Mouse (Mus musculus): ENCODE measurements at regions not wholly inside any gene's neighbourhood (a gene's known extent, or its start where the extent isn't known, plus 50 kb on each side); places are given as distances from the start of the nearest gene placed in this dataset.

- DNase-seq (ENCODE audit: low read depth, low spot score) = no peak
Measured at GRCm38 (mm10) chr13:60237091-60237490, 59.9 kb upstream of the Gas1 start.

GRCm38 (mm10) chr13:60242447-60243109 lies 65.4 kb upstream of the Gas1 start:
- DNase-seq (ENCODE audit: low read depth, low spot score) = no peak

- DNase-seq (ENCODE audit: low read depth, low spot score) = no peak
Measured at GRCm38 (mm10) chr13:60243110-60243481, 65.9 kb upstream of the Gas1 start.

DNA sequence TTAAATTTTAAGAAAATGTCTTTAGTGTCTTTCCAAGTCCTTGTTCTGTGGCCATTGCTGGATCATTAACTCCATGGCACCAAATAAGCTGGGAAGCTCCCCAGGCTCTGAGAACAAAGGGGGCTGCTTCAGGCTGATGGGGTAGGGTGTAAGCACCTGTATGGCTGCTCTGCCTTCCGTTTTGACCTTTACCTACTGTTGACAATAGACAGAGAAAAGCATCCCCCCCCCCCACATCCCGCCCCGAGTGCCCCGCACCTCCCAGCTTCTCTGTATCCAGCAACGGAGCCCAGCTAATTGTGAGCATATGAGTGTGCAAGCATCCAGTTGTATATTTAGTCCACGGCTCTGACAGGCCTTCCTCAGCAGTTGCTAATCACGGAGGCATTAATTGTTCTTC lies 78.0 kb upstream of the Gas1 start:
- DNase-seq (ENCODE audit: low read depth, low spot score) = no peak

DNA sequence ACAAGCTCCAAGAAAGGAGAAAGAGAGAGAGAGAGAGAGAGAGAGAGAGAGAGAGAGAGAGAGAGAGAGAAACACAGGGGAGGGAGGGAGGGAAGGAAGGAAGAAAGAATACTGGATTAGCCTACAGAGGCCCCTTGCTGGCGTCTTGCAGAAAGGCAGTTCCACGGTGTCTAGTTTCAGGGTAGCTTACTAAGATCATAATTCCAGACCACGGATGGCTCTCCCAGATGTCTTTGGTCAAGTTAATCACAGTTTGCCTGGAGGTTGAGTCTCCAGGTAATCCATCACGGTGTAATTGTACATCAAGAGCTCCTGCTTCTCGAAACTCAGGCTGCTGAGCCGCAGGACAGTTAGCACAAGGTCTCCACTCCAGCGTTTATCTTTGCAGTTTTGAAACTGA lies 78.5 kb upstream of the Gas1 start:
- DNase-seq (ENCODE audit: low read depth, low spot score) = no peak

DNA sequence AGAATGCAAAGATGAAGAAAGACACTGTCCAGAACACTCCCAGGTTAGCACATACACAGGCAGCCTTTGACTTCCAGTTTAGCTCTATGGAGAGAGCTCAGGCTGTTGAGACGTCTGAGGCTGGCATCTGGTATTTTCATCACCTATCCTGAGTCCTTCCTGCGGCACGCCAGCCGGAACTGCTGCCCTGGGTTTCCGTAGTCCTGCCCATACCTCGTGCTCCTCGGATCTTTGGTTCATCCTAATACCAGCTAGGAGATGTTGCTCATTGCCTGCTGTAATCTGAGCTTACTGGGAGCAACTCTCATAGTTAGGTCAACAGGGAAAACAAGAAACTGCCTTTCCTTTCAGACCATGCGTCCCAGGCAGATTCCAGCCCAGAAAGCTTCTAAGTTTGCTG lies 79.8 kb upstream of the Gas1 start:
- no peak for DNase-seq (ENCODE audit: low read depth, low spot score)

DNA sequence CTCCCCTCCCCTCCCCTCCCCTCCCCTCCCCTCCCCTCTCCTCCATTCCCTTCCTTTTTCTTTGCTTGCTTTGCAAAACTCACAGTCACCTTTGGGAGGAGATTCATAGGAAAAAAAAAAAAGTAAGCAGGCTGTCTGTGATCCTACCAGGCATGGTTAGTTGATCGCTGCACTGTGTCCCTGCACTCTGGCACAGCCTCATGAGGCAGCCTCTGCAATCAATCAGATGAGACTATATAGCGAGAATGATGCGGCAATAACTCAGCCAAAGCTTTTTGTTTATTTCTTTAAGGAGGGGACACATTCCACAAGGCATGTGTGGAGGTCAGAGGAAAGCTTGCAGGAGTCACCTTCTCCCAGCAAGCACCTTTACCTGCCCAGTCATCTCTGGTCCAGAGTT lies 80.7 kb upstream of the Gas1 start:
- DNase-seq (ENCODE audit: low read depth, low spot score) = no peak

DNA sequence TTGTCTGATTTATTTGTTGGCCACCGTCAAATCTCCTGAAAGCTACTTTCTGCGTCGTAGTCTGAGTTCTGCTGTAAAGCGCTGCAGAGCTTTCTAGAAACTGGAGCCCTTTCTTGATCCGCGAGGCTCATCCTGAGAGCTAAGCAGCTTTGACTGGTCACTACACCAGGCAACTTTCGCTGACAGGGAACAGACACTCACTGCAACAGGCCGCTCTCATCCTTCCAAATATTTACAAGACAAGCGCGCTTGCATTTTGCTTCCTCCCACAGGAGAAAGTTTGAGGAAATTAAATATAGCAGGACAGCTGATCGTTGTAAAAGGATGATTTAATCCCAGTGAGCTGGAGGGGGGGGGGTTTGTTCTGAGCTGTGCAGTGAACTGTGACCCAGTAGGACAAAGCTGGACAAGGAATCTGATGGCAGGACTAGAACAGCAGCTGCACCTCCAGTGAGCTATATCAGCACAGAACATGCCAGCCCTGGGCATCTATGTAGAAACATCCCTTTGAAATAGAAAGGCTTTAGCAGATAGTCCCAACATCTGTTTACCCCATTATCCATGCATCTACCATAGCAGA lies 85.4 kb upstream of the Gas1 start:
- DNase-seq (ENCODE audit: low read depth, low spot score) = no peak

GRCm38 (mm10) chr13:60264504-60264903 lies 87.3 kb upstream of the Gas1 start:
- DNase-seq (ENCODE audit: low read depth, low spot score) = no peak

DNA sequence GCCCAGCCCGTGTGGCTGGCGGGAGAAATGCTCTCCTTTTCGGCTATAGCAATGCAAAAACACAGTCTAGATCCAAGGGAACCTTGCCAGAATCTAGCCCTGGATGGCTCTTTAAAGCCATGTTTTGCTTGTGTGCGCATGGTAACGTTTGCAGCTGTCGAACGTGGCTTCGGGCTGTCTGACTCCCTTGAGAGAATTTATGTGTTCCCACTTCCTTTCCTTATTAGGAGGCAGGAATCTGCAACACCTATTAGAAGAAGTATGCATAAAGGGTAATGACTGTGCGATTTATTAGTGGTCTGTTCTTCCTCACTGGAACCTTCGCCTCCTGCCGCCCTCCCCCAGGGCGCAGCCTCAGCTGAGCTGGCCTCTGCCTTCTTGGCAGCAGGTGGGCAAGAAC lies 90.4 kb upstream of the Gas1 start:
- peak; percentile 20 for DNase-seq (ENCODE audit: low read depth, low spot score)

DNA sequence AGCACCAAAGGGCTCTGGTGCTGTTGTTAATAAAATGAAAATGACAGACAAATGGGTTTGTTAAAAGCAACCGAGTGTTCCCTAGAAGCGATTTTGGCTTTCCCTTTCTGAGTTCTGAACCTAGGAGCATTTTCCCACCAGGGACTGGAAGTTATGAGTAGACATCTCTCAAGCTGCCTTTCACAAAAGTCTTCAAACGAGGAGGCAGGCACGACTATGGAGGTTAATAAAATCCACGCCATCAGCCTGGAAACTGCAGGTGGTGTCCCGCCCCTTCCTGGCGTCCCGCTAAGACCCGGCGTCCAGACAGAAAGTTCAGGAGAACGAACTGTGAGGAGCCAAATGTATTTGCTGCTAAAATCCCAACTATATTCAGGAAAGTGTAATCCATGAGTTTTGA lies 91.1 kb upstream of the Gas1 start:
- no peak for DNase-seq (ENCODE audit: low read depth, low spot score)

DNA sequence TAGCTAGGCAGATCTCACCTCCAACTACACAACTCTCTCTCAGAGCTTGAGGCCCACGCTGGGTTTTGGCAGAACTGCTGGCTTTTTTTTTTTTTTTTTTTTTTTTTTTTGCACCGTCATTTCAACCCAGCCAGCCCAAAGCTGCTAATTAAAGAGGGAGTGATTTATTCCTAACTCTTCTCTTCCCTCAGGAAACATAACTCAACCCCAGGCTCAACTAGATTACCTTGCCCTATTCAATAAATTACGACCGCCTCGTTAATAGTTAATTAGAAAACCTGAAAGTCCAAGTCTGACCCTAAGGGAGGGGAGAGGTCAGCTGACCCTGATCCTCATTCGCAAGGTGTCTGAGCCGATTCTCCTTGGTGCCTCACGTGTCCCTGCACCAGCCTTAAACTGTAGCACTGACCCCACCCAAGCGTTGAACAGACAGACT lies 92.3 kb upstream of the Gas1 start:
- peak; percentile 52 for DNase-seq (ENCODE audit: low read depth, low spot score)

DNA sequence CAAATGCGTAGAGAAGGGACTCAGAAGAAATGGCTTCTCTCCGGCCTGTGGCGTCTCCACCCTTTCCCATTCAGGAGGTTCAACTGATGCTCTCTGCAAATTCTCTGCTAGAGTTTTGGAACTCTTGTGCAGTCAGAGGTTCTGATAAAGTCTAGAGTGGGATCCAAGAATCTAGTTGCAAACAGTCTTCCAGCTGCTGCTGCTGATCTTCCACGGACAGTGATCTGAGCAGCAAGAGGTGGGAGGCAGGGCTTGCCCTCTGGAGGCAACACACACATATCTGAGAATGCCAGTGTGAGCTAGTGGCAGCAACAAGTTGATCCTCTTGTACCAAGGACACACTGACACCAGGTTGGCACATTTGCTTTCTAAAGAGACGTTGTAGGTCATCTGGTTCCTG lies 93.4 kb upstream of the Gas1 start:
- no peak for DNase-seq (ENCODE audit: low read depth, low spot score)

DNA sequence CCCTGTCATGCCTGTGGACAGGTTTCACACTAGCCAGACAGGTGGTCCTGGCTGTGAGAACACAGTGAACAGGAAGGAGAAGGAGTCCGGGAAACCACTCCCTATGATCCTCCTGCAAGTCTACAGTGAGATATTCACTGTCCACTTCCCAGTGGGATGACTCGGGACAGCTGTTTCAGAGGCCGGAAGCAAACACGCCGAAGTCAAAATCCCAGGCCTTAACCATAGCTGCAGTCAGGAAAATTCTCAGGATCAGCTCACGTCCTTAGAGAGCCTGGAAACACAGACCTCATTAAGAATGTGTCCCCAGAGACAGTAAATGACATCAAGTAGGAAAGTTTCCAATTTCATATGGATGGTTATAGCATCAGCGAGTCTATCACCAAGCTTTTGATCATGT lies 96.2 kb upstream of the Gas1 start:
- no peak for DNase-seq (ENCODE audit: low read depth, low spot score)

DNA sequence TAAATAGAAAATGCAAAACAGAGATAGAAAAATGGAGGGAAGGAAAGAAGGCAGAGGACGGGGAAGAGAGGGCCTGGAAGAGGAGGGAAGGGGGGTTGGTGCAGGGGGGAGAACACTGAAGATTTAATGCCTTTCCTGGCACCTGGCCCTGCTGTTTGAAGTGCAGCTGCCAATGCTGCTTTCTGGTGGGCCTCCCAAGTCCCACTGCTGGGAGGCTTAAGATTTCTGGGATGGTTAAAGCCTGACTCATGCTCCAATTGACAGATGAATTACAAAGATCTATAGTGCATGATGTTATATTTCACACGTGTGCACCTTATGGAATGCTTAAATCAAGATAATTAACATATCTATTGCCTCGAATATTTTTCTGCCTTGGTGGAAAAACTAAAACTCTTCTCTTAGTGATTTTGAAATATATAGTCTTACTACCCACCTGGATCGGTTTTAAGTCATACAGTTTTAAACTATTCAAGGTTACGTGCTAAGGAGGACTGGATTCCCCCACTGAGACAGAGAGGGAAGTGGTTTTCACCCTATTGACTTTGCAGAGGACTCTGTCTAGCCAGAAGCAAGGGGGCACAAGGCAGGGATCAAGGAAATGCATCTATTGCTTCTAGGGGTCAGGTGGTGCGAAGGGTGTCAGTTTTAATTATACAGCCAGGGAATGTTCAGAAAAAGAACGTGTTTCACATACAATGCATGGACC lies 105.5 kb upstream of the Gas1 start:
- DNase-seq (ENCODE audit: low read depth, low spot score) = no peak

DNA sequence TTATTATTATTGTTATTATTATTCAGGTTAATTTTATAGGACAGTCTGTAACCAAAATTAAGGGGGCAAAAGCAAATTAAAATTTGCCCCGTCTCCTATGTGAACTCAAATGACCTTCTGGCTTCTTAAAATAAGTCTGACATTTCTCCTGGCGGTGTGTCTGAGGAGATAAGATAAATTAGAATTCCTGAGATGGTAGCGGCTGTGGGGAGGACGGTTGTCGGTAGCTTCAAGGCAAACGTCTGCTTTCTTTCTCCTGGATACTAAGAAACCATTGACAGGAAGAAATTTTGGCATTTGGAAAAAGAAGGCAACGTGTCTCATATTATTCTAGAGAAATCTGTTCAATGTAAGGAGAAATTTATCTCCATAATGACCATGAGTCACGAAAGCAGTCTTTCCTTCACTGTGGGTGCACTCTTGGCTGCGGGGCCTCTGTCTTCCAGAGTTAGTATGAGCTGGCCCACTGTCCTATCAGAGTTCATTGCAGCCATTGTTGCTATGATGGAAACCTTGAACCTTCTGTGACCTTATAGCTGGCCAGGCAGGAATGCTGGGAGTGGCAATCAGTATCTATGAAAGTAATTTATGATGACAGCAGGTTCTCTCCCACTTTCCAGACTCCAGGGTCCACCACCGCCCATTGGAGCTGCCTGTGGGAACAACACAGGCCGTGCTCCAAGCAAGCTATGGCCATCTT lies 109.5 kb upstream of the Gas1 start:
- DNase-seq (ENCODE audit: low read depth, low spot score) = no peak

DNA sequence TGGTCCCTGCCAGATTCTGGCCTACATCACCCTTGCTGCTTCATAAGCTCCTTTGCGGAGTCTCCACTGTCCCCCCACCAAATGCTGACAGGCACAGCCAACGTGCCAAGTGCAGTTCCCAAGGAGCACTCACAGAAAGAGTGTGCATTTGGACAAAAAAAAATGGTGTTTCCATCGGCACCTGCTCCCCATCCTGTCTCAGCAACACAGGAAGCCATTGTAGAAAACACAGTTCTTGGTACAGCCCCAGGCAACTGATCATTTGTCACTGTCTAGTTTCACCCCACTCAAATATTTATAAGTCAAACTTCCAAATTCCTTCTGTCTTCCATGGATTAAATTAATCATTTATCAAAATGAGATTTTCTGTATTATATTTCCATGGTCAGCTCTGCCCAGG lies 112.5 kb upstream of the Gas1 start:
- DNase-seq (ENCODE audit: low read depth, low spot score) = no peak

DNA sequence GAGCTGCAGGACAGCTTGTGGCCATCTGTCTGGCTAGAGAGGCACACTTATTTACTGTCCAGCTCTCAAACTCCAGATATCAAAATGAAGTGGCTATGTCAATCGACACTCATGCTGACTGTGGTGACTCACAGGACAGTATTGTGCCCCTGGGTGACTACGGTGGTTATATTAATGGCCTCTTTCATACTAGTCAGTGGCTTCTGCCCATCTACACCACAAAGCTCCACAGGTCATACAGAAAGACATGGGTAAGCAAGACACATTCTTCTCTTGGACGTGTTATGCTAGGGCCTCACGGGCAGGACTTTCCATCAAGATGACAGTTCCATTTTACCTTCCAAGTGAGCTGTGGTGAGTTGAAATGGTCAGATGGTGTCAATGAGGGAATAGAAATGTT lies 113.7 kb upstream of the Gas1 start:
- DNase-seq (ENCODE audit: low read depth, low spot score) = no peak

- no peak for DNase-seq (ENCODE audit: low read depth, low spot score)
Measured at GRCm38 (mm10) chr13:60291344-60291743, 114.2 kb upstream of the Gas1 start.

DNA sequence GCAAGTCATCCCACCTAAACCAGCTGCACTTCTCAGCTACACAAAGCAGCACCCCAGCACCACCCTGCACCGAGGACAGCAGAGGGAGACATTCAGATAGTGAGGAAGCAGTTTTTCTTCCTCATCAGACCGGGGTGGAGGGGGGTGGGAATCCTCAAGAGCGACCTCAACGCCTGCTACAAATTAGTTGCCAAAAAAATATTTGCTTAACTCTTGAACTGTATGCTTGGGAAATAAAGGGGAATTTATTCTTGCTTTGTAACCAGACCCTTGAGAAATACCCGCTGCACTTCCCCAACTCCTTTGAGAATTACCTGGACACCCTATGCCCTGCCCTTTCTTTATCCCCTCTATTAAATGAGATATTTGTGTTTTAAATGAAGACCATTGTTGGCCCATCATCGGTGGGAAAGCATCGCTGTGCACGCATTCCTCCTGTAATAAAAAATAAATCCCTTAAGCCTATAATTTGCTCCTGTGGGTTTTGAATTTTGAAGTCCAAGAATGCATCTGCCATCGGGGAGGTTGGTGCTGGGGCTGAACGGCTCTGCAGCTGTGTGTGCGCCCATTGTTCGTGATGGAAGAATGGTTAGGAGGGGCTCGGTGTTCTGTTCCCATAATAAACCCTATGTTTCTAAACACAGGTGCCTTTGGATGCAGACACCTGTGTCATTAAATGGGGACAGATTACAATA lies 119.2 kb upstream of the Gas1 start:
- DNase-seq (ENCODE audit: low read depth, low spot score) = no peak

- DNase-seq (ENCODE audit: low read depth, low spot score) = no peak
Measured at GRCm38 (mm10) chr13:60296896-60297275, 119.7 kb upstream of the Gas1 start.

GRCm38 (mm10) chr13:60298575-60298974 lies 121.4 kb upstream of the Gas1 start:
- DNase-seq (ENCODE audit: low read depth, low spot score) = no peak
